Mouse (Mus musculus) urinary bladder, postnatal 36 days (tissue): ENCODE measurements around the gene Zfp182.

Source experiments
- DNase-seq, 2 experiments: peaks; one replicate each; pipeline ENCODE4 v3.0.0; 2022; ENCODE audit warnings: low spot score in 2 of 2, mixed read lengths in 1 of 2

Gene Zfp182

GRCm38 (mm10) chrX:21061866-21062543, at the start of gene Zfp182:
Gene Zfp182, minus strand, starts transcription at chrX:21062316.
- DNase-seq: peak; percentile 57 to 82

GRCm38 (mm10) chrX:21089867-21090239, 27.7 kb upstream of the Zfp182 start:
- DNase-seq: no peak

GRCm38 (mm10) chrX:21088983-21089866, 27.1 kb upstream of the Zfp182 start, which contains the start of gene Zfp300:
Gene Zfp300, minus strand, starts transcription at chrX:21089527.
- peak; percentile 20 to 57 for DNase-seq

- DNase-seq: no peak
These were observed 26.5 kb upstream of the Zfp182 start for GRCm38 (mm10) chrX:21088645-21088982.

- DNase-seq: no peak
These were observed 6.0 kb upstream of the Zfp182 start, which contains the start of gene Spaca5 for GRCm38 (mm10) chrX:21068106-21068505. Gene Spaca5, plus strand, starts transcription at chrX:21068406.

- DNase-seq: no peak
These were observed 401 bp upstream of the Zfp182 start for GRCm38 (mm10) chrX:21062544-21062890.

- no peak for DNase-seq
These were observed 656 bp downstream of the Zfp182 start for GRCm38 (mm10) chrX:21061460-21061859.

- no peak for DNase-seq
These were observed 81.2 kb downstream of the Zfp182 start for GRCm38 (mm10) chrX:20980901-20981300.
